Mouse (Mus musculus) layer of hippocampus, postnatal 10 days (tissue): Measurements from ENCODE around the gene Rtraf. TPM values are rescaled to one million over a fixed set of nuclear protein-coding genes. Genes with fewer than 3 reads are reported as not detected.
A peak's percentile ranks its signal among the peaks of the same experiment; 100 is the strongest.
"Not testable (repeated sequence)": the region's sequence is repeated elsewhere in the genome, so short reads cannot be mapped to it uniquely, and the experiment has no call there.

Experiments
- DNase-seq, 2 experiments: peaks; one replicate each; pipeline ENCODE4 v3.0.0; 2021; ENCODE audit warnings: low spot score in 2 of 2
- long read RNA-seq: library from polyadenylated mRNA; stranded (forward); transcript quantifications from one replicate; pipeline ENCODE4 v2.0.0, GENCODE M21; 2023
- total RNA-seq, 2 experiments: library from RNA; stranded (reverse); gene quantifications; 2 replicates each; pipeline ENCODE4 v1.2.3; 2021

Gene Rtraf
- total RNA-seq = 10 to 100 TPM; 62.7 to 62.8 TPM
- long read RNA-seq, transcript Rtraf-201 (8 exons, 1,562 nt) = major isoform, 159 of 234 reads
- long read RNA-seq, partial matches to known transcripts = 1 of 234 reads
- long read RNA-seq, other reads (novel, unspliced or antisense) = 74 of 234 reads

GRCm38 (mm10) chr14:19823321-19824142 is at the start of gene Rtraf:
Rtraf (minus strand) TSS chr14:19823824.
- DNase-seq = peak; percentile 92 to 96

GRCm38 (mm10) chr14:19867286-19867935 is 43.8 kb upstream of the Rtraf start:
- no peak for DNase-seq

- not testable (repeated sequence) for DNase-seq
These were observed 41.5 kb upstream of the Rtraf start for GRCm38 (mm10) chr14:19865121-19865520.

- DNase-seq = peak in 1 of 2 experiments; percentile 13
These were observed 37.9 kb upstream of the Rtraf start for GRCm38 (mm10) chr14:19861311-19862080.

- DNase-seq = no peak
These were observed 36.7 kb upstream of the Rtraf start for GRCm38 (mm10) chr14:19860281-19860680.

- peak in 1 of 2 experiments; percentile 50 for DNase-seq
These were observed 35.5 kb upstream of the Rtraf start for GRCm38 (mm10) chr14:19858808-19859776.

- DNase-seq = no peak
These were observed 34.7 kb upstream of the Rtraf start for GRCm38 (mm10) chr14:19858279-19858678.

GRCm38 (mm10) chr14:19853471-19853870 is 29.8 kb upstream of the Rtraf start:
- no peak for DNase-seq

- DNase-seq = peak; percentile 84 to 86
These were observed 16.1 kb upstream of the Rtraf start for GRCm38 (mm10) chr14:19839600-19840332.

- no peak for DNase-seq
These were observed 12.7 kb upstream of the Rtraf start for GRCm38 (mm10) chr14:19836289-19836688.

GRCm38 (mm10) chr14:19825481-19825880 is 1.9 kb upstream of the Rtraf start:
- no peak for DNase-seq

GRCm38 (mm10) chr14:19821686-19822085 is 1.9 kb downstream of the Rtraf start:
- no peak for DNase-seq

- DNase-seq = peak; percentile 90 to 91
These were observed 5.7 kb downstream of the Rtraf start for GRCm38 (mm10) chr14:19817949-19818348.

GRCm38 (mm10) chr14:19813061-19813460 is 10.6 kb downstream of the Rtraf start:
- DNase-seq = no peak

GRCm38 (mm10) chr14:19809934-19810333 is 13.7 kb downstream of the Rtraf start:
- no peak for DNase-seq

GRCm38 (mm10) chr14:19807858-19808257 is 15.8 kb downstream of the Rtraf start:
- no peak for DNase-seq

GRCm38 (mm10) chr14:19807339-19807738 is 16.3 kb downstream of the Rtraf start:
- DNase-seq = no peak

- DNase-seq = no peak
These were observed 20.0 kb downstream of the Rtraf start for GRCm38 (mm10) chr14:19803623-19804022.

- no peak for DNase-seq
These were observed 20.4 kb downstream of the Rtraf start for GRCm38 (mm10) chr14:19803222-19803621.
